Mouse (Mus musculus): ENCODE measurements around the gene Fam71f2. TPM values are rescaled to one million over a fixed set of nuclear protein-coding genes. Genes with fewer than 3 reads are reported as not detected.

Gene Fam71f2
- polyA plus RNA-seq, 1 experiment from 2014 or later, result 0.36 TPM

DNA sequence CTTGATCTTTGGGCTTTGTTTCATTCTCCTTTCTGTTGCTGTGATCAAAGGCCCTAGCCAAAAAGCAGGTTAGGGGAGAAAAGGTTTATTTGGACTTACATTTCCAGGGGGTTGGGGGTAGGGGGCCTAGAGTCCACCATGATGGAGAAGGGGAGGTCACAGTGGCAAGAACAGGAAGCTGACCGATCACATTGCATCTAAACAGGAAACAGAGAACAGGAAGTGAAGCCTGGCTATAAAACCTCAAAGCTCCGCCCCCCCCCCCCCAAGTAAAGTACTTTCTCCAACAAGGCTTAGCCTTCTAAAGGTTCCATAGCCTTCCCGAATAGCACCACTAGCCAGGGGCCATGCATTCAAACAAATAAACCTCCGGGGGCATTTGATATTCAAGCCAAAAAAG lies 43.3 kb downstream of the Fam71f2 start:
- Histone ChIP-seq H3K4me3 (no peak overlapping the region), H3K9me3 (no peaks in the 10 kb centered on the region), H3K36me3 (no peaks in the 10 kb centered on the region), H3K27me3 (ENCODE audit: insufficient read depth, poor library complexity, severe bottlenecking) (no peaks in the 10 kb centered on the region), H3K27ac (no peak overlapping the region), H3K4me1 (peaks cover 9% of the 10 kb centered on the region)
- DNase-seq (ENCODE audit: low spot score), result no peak
- 72% methylated on average over 4 of the region's 4 CpGs for WGBS

DNA sequence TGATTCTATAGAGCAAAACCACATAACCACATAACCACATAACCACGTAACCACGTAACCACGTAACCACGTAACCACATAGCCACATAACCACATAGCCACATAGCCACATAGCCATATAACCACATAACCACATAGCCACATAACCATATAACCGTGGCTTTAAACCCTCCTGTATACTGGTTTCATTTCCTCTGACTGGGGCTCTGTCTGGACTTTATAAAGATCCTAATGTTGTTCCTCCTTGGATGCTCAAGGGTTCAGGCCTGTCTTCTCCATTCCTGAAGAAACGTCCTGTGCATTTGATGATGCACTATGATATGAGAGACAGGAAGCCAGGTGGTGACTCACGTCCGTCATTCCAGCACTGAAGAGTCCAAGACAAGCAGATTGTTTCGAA lies 47.6 kb downstream of the Fam71f2 start:
- 87% methylated on average over 9 of the region's 9 CpGs for WGBS
- no peaks in the 10 kb centered on the region for H3K9me3 ChIP-seq
- no peak for DNase-seq (ENCODE audit: low spot score)
- no peak overlapping the region for H3K27ac ChIP-seq
- no peaks in the 10 kb centered on the region for H3K36me3 ChIP-seq
- no peaks in the 10 kb centered on the region for H3K27me3 ChIP-seq (ENCODE audit: insufficient read depth, poor library complexity, severe bottlenecking)
- peaks cover 6% of the 10 kb centered on the region for H3K4me1 ChIP-seq
- H3K4me3 ChIP-seq, result no peak overlapping the region

DNA sequence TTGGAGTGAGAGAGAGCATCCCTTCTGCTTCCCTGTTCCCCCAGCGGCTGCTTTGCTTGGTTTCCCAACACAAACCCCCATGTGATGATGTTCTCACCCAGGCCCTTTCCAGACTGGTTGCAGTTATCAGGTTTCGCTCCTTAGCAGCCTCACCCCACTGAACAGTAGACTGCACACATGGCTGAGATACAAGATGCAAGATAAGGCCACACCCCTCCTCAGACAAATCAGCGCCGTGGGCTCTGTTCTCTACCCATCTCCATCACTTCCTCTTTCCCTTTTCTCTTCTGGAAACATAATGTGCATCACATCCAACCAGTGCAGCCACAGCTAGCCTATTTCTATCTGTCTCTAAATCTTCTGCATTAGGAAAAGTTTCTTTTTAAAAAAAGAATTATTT lies 50.1 kb downstream of the Fam71f2 start:
- Histone ChIP-seq H3K27ac (no peak overlapping the region), H3K4me1 (peaks cover 6% of the 10 kb centered on the region), H3K9me3 (no peaks in the 10 kb centered on the region), H3K27me3 (ENCODE audit: insufficient read depth, poor library complexity, severe bottlenecking) (no peaks in the 10 kb centered on the region), H3K4me3 (no peak overlapping the region), H3K36me3 (no peaks in the 10 kb centered on the region)
- DNase-seq (ENCODE audit: low spot score), result no peak
- WGBS, result 46% methylated on average over 4 of the region's 4 CpGs

Other genes starting within 250 kb of the Fam71f2 start
- gene Lep, start 219.4 kb upstream of the Fam71f2 start, polyA plus RNA-seq (2016; fragmentation: Nextera tagmentation; extraction: Ambion mirVana), result not detected in 2 replicates
- gene Rbm28, start 114.6 kb upstream of the Fam71f2 start, polyA plus RNA-seq (2016; fragmentation: Nextera tagmentation; extraction: Ambion mirVana), result 30.0 and 44.4 TPM in 2 replicates
- gene Prrt4, start 100.0 kb upstream of the Fam71f2 start, polyA plus RNA-seq (2016; fragmentation: Nextera tagmentation; extraction: Ambion mirVana), result 3.2 and 4.3 TPM in 2 replicates
- 50.7 and 54.0 TPM in 2 replicates for gene Impdh1, start 63.2 kb upstream of the Fam71f2 start, polyA plus RNA-seq (2016; fragmentation: Nextera tagmentation; extraction: Ambion mirVana)
- gene Hilpda, start 7.1 kb upstream of the Fam71f2 start, polyA plus RNA-seq (2016; fragmentation: Nextera tagmentation; extraction: Ambion mirVana), result 28.1 and 34.2 TPM in 2 replicates
- 0.14 TPM in 1 of 2 replicates, not detected in the other for gene Fam71f1, start 39.5 kb downstream of the Fam71f2 start, polyA plus RNA-seq (2016; fragmentation: Nextera tagmentation; extraction: Ambion mirVana)
- gene Calu, start 68.5 kb downstream of the Fam71f2 start, polyA plus RNA-seq (2016; fragmentation: Nextera tagmentation; extraction: Ambion mirVana), result 372 and 465 TPM in 2 replicates
- 0.11 and 0.37 TPM in 2 replicates for gene Opn1sw, start 108.9 kb downstream of the Fam71f2 start, polyA plus RNA-seq (2016; fragmentation: Nextera tagmentation; extraction: Ambion mirVana)
- 23.4 and 30.3 TPM in 2 replicates for gene Ccdc136, start 116.7 kb downstream of the Fam71f2 start, polyA plus RNA-seq (2016; fragmentation: Nextera tagmentation; extraction: Ambion mirVana)
- 40.2 and 83.3 TPM in 2 replicates for gene Flnc, start 153.7 kb downstream of the Fam71f2 start, polyA plus RNA-seq (2016; fragmentation: Nextera tagmentation; extraction: Ambion mirVana)
- gene Atp6v1f, start 188.1 kb downstream of the Fam71f2 start, polyA plus RNA-seq (2016; fragmentation: Nextera tagmentation; extraction: Ambion mirVana), result 214 and 228 TPM in 2 replicates
- gene Atp6v1fnb, start 191.8 kb downstream of the Fam71f2 start, polyA plus RNA-seq (2016; fragmentation: Nextera tagmentation; extraction: Ambion mirVana), result not detected in 2 replicates
- gene Kcp, start 228.4 kb downstream of the Fam71f2 start, polyA plus RNA-seq (2016; fragmentation: Nextera tagmentation; extraction: Ambion mirVana), result 13.8 and 23.3 TPM in 2 replicates
- gene Irf5, start 247.0 kb downstream of the Fam71f2 start, polyA plus RNA-seq (2016; fragmentation: Nextera tagmentation; extraction: Ambion mirVana), result 22.1 and 24.9 TPM in 2 replicates

All from heart, embryonic 10.5 days (tissue).